Mouse (Mus musculus): Measurements from ENCODE around the gene Rad9b.

GRCm38 (mm10) chr5:122286191-122286590 lies 67.8 kb downstream of the Rad9b start:
- TF ChIP-seq CTCF (IDR thresholded peaks at IDR 0.05; ENCODE audit: control insufficient read depth, insufficient read depth, low read length): no peak
- no peak for TF ChIP-seq POLR2A (IDR thresholded peaks at IDR 0.05; ENCODE audit: borderline replicate concordance, control insufficient read depth, low read depth, low read length)

Data from bone marrow, adult 2 months (tissue).